Comparison of ENCODE assay signal across 9 mouse cellular contexts in genomic region chr16:18400472-18401216, GRCm38 (mm10). TPM values are rescaled to one million over a fixed set of nuclear protein-coding genes. Genes with fewer than 3 reads are reported as not detected.
DNase-seq lines count a peak whose midpoint lies in the region; ATAC-seq lines count a peak whose summit lies in the region.
"Had no signal": no experiment of that assay in that cellular context is flagged by ENCODE, and none has a peak within 500 bp of the region (broad histone marks: within the 10 kb centered on the region; RNA-seq: fewer than 3 reads in every experiment).

No protein-coding gene starts in this region.

- H3K9ac ChIP-seq in heart, embryonic 12.5 days: no peak overlapping the region

- no peak overlapping the region for H3K4me3 ChIP-seq in heart, embryonic 12.5 days
- no peak overlapping the region for H3K4me3 ChIP-seq in limb, embryonic 10.5 days

- H3K27me3 ChIP-seq in heart, embryonic 12.5 days (replicated peaks): no peaks in the 10 kb centered on the region
- H3K27me3 ChIP-seq in limb, embryonic 10.5 days (ENCODE audit: low read depth, poor library complexity, severe bottlenecking): no peaks in the 10 kb centered on the region

- 0 out of 2 replicates have a peak overlapping the region, but pooled peaks have one; percentile 5 for H3K4me2 ChIP-seq in heart, embryonic 12.5 days

- H3K36me3 ChIP-seq in heart, embryonic 12.5 days: peaks cover 81% of the 10 kb centered on the region
- H3K36me3 ChIP-seq in limb, embryonic 10.5 days: peaks cover 97% of the 10 kb centered on the region

- peaks cover 41% of the 10 kb centered on the region for H3K4me1 ChIP-seq in heart, embryonic 12.5 days (replicated peaks)
- peaks cover 19% of the 10 kb centered on the region for H3K4me1 ChIP-seq in limb, embryonic 10.5 days

- peak; percentile 52 for ATAC-seq in heart, embryonic 12.5 days (ENCODE audit: insufficient number of reproducible peaks, low FRiP score)

- no peak for DNase-seq in heart, postnatal 36 days
- peak; percentile 42 for DNase-seq in testis, postnatal 10 days (ENCODE audit: low spot score)
- no peak for DNase-seq in testis, postnatal 14 days (ENCODE audit: low spot score)
- DNase-seq in limb, embryonic 10.5 days (ENCODE audit: low spot score): no peak
- no peak for DNase-seq in thymus, postnatal 36 days
- no peak for DNase-seq in thymus, postnatal 14 days
- DNase-seq in ovary, postnatal 14 days (ENCODE audit: low spot score): no peak

- peak overlapping the region; percentile 26 for H3K27ac ChIP-seq in heart, embryonic 12.5 days (ENCODE audit: poor library complexity, severe bottlenecking)
- H3K27ac ChIP-seq in limb, embryonic 10.5 days: 0 out of 2 replicates have a peak overlapping the region, but pooled peaks have one; percentile 16

- H3K9me3 ChIP-seq in heart, embryonic 12.5 days (replicated peaks): no peaks in the 10 kb centered on the region
- H3K9me3 ChIP-seq in limb, embryonic 10.5 days (replicated peaks): no peaks in the 10 kb centered on the region
- H3K9me3 ChIP-seq: G1E had no signal

- intact Hi-C loops in heart, postnatal 36 days (cut with DNase I): no loop called here

- WGBS in heart, embryonic 12.5 days: 49% methylated on average over 7 of the region's 7 CpGs
- WGBS in limb, embryonic 10.5 days: 49% methylated on average over 7 of the region's 7 CpGs

RNA-seq across cellular contexts. Expression of gene Txnrd2, which starts 25.5 kb away (rescaled TPM):
- polyA plus RNA-seq in heart, embryonic 12.5 days (2016; fragmentation: Nextera tagmentation; extraction: Ambion mirVana): 34.9 and 37.2 TPM in 2 replicates
- 10 to 100 TPM; 41.0 to 42.8 TPM for total RNA-seq in heart, postnatal 36 days (2021)
- polyA plus RNA-seq in limb, embryonic 10.5 days (2016; fragmentation: Nextera tagmentation; extraction: Ambion mirVana): 29.6 and 32.2 TPM in 2 replicates

RNA-seq across cellular contexts. Expression of gene Comt, which starts 26.0 kb away (rescaled TPM):
- polyA plus RNA-seq in heart, embryonic 12.5 days (2016; fragmentation: Nextera tagmentation; extraction: Ambion mirVana): 88.2 and 90.8 TPM in 2 replicates
- total RNA-seq in heart, postnatal 36 days (2021): 100 to 1,000 TPM; 130 to 150 TPM
- 54.7 and 61.1 TPM in 2 replicates for polyA plus RNA-seq in limb, embryonic 10.5 days (2016; fragmentation: Nextera tagmentation; extraction: Ambion mirVana)

RNA-seq across cellular contexts. Expression of gene Arvcf, which starts 52.7 kb away (rescaled TPM):
- polyA plus RNA-seq in heart, embryonic 12.5 days (2016; fragmentation: Nextera tagmentation; extraction: Ambion mirVana): 32.5 and 36.9 TPM in 2 replicates
- 10 to 100 TPM; 21.1 to 25.6 TPM for total RNA-seq in heart, postnatal 36 days (2021)
- polyA plus RNA-seq in limb, embryonic 10.5 days (2016; fragmentation: Nextera tagmentation; extraction: Ambion mirVana): 44.8 and 56.1 TPM in 2 replicates

RNA-seq across cellular contexts. Expression of gene Tango2, which starts 52.7 kb away (rescaled TPM):
- polyA plus RNA-seq in heart, embryonic 12.5 days (2016; fragmentation: Nextera tagmentation; extraction: Ambion mirVana): 48.4 and 50.3 TPM in 2 replicates
- total RNA-seq in heart, postnatal 36 days (2021): 100 to 1,000 TPM; 152 to 177 TPM
- 20.2 and 23.7 TPM in 2 replicates for polyA plus RNA-seq in limb, embryonic 10.5 days (2016; fragmentation: Nextera tagmentation; extraction: Ambion mirVana)
